Mouse (Mus musculus): Measurements from ENCODE around the gene Nek7. TPM values are rescaled to one million over a fixed set of nuclear protein-coding genes. Genes with fewer than 3 reads are reported as not detected.

Gene Nek7
- 10 to 100 TPM; 30.9 to 32.4 TPM for total RNA-seq (2021)

DNA sequence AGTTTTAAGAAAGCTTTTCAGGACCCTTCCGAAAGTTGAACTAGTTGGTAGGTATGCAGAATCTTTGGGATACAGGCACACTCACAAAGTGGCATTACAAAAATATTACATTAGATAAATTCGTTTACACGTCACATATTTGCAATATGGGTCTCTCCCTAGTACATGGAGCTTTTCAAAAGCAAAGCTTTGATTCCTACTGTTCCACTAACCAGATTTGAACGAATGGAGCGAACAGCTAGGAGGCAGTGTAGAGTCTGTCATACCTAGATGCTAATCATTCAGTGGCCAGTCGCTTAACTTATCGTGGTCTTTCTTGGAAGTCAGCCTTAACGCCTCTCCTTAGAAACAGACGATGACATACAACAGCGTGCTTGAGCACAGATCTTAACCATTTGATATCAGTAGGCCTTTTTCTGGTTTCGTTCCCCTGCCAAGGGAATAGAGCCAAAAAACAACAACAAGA is at the start of gene Nek7:
Gene Nek7, minus strand, starts transcription at position 146 of the 466 bp plus-strand sequence.
- DNase-seq (ENCODE audit: extremely low spot score in 1 of 2, low spot score in 1 of 2) = no peak

DNA sequence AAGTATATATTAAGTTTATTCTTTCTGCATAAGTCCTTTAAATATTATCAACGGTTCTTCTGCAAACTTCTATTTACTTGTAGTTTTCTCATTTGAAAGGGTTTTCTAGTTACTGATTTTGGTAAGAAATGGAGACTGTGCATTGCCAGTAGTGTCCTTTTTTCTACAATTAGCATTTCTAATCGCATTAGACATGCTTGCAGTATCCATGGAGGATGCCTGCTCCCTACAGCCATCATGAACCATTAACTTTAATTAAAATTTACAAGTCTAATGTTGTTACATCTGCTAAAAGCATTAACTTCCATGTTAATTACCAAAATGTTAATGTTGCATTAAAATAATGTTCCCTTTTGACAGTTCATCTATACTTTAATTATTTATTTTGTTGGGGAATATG is 42.4 kb upstream of the Nek7 start:
- no peak for DNase-seq (ENCODE audit: extremely low spot score in 1 of 2, low spot score in 1 of 2)

DNA sequence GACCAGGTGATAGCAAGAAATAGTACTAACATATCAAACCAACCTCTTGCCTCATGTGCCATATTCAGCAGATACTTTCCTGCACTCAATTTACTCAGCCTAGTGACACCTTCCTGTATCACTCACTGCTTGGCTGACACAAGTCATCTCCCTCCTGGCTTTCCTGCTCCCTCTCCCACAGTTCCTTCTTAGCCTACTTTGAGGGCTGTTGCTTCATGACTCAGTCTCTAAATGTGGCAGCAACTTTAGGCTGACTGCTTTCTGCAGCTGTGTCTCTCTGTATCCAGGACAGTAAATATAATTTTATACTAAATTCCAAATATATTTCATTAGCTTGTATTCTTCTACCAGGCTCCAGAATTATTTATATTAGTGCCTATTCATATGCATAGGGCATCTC is 34.3 kb upstream of the Nek7 start:
- DNase-seq (ENCODE audit: extremely low spot score in 1 of 2, low spot score in 1 of 2) = no peak

DNA sequence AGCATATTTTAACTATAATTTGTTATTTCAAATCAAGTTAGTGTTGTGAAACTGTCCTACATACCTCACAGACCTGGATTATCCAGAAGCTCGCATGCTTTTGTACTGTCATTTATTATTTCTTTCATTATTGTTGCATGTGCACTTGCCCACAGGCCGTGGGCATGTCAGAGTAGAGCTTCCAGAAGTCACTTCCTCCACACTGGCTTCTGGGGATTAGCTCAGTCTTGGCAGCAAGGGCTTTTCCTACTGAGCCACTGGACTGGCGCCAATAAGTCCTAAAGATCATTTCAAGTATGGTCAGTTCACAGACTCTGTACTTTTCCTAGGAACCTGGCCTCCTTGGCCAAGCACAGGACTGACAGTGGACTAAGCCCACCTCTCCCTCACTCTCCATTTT is 25.1 kb upstream of the Nek7 start:
- no peak for DNase-seq (ENCODE audit: extremely low spot score in 1 of 2, low spot score in 1 of 2)

DNA sequence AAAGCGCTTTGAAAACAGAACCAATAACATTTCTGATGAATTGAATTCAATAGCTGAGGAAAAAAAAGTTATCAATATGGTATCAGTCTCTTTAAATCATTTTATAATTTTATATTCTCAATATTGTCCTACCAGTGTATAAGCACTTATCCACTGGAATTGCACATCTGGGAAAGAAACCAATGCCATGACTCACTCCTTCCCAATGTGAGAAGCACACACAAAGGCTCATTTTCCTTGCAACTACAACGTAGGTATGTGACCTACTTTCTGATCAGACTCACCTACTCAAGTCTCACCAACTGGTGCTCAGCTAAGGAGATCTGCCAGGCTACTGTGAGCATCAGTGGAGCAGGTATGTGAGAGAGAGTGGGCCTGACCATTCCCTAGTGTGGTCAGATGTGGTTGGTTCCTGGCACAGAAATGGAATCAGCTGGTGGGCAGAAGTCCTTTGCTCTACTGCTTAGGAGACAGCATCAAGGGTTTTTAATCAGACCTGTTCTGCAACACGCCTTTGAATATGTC is 23.4 kb upstream of the Nek7 start:
- DNase-seq (ENCODE audit: extremely low spot score in 1 of 2, low spot score in 1 of 2) = no peak

DNA sequence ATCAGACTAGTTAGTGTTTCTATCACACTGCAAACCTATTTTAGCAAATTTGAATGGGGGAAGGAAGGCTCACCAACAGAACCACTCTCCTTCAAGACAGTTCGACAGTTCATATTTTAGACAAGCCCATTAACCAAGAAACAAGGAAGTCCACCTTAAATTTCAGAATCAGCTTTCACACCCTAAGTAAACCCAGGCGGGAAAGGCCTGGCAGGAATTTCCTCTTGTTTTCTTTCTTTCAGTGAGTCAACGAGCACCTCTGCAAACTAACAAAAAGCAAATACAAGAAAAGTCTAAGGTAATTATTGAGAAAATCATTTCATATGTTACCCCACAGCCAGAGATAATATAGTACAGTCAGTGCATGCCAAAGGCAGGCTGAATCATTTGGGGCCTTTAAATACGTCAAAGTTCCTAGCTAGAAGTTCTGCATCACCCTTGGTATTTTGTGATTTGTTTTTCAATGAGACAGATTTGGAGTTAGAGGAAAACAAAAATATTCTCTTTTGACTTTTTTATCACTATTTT is 21.1 kb upstream of the Nek7 start:
- DNase-seq (ENCODE audit: extremely low spot score in 1 of 2, low spot score in 1 of 2) = no peak

DNA sequence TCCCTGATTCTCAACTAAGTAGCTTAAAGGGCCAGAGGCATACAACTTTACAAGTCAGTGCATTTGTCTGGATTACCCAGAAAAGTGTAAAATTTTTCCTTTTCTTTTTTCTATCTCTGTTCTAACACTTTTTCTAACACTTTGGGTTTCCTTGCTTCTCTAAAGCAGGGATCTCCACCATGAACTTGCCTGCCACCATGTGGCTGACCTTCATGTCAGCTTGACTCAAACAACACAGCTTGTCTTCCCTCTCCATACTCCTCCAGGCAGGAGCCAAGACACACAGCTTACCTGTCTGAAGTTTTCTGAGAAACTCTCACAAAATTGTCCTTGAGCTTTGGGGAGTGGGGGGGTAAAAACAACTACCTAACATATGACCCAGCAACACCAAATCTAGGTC is 17.9 kb upstream of the Nek7 start:
- DNase-seq (ENCODE audit: extremely low spot score in 1 of 2, low spot score in 1 of 2) = no peak

DNA sequence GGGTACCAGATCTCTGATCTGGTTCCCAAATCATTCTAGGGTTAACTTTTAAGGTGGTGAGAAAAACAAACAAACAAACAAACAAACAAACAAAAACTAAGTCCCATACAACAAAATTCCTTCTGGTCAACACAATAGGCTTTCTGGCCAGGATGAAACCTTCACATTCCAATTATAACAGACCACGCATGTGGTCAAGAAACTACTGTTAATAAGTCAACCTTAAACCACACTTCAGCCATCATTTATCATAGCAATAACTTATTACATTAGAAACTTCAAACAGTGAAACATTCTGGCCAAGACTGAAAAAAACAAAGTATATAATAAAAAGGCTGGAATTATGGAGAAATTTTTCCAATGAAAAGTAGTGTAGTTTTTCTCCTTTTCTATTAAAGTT is 14.6 kb upstream of the Nek7 start:
- DNase-seq (ENCODE audit: extremely low spot score in 1 of 2, low spot score in 1 of 2) = no peak

DNA sequence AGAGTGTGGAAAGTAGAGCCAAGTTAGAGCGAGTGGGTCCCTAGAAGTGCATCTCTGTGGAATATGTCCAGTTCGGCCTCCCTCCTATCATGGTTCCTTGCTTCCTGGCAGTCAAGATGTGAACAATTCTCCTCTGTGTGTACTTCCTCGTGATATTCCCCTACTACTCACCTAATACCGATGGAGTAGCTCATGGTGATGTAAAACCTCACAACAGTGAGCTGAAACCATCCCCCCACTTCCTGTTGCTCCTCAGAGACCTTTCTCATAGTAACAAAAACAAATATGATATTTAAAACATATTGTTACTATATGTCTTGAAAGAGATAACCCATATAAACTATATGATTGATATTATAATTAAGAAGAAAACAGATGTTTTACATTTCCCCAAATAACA is 9.0 kb upstream of the Nek7 start:
- DNase-seq (ENCODE audit: extremely low spot score in 1 of 2, low spot score in 1 of 2) = no peak

DNA sequence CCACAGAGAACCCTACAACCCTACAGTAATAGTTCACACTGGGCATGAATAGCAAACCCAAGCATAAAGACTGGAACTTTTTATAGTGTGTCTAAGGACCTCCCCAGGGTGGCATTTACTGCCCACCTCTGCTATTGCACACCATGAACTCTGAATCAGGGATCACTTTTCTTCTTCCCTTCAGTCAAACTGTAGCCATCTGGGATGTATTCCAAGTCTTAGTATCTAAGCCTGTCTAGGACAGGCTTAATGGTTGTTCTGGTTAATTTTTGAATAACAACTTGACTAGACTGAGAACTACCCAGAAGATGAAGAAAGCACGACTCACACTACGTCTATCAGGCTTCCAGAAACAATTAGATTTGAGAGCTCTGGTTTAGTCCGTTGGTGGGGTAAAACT is 8.5 kb upstream of the Nek7 start:
- no peak for DNase-seq (ENCODE audit: extremely low spot score in 1 of 2, low spot score in 1 of 2)

DNA sequence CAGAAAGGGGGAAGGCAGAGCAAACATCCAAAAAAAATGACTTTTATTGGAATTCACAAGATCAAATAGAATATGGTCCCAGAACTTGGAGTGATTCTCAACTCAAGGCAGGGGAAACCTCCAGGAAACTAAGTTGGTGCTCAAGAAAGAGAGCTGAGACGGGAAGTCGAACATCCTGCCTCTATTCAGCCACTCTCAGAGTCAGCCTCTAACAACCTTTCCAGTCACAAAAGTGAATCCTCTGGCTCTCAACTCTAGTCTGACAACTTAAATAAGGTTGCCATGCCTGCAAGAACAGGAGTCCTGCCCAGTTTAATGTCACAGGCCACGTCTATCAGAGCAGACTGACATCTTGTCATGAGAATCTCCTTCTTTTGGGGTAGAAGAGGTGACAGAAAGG is 7.9 kb upstream of the Nek7 start:
- no peak for DNase-seq (ENCODE audit: extremely low spot score in 1 of 2, low spot score in 1 of 2)

DNA sequence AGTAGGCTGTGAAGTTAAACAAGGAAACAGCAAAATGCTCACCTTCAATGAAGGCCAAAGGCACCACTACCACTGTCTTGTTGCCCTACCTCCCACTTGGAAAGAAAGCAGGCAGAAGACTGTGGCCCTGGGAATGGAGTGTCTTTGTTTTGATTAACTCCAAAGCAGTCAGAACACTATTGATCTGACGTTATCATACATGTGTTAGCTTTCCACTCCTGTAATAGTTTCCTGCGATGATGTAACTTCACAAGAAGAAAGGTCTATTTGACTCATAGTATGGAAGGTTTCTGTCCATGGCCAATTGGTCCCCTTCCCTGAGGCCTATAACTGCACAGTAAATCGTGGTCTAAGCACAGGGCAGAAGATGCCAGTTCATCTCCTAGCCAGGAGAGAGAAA is 6.3 kb upstream of the Nek7 start:
- no peak for DNase-seq (ENCODE audit: extremely low spot score in 1 of 2, low spot score in 1 of 2)

DNA sequence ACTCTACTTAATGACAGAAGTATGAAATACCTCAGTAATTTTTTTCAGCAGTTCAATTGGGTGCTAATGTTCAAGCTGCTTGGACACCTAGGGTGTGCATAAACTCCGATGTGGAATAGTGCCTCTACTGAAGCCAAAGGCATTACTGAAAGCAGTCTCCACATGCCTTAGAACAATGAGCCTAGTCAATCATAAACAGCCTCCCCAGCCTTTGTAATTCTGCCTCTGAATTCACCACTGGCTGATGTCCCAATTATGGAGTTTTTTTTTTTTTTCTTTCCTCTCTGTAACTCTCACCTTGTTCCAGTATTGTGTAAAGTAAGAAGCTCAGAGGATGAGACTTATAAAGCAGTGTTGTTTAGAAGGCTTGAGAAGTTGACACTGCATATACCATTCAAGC is 3.9 kb upstream of the Nek7 start:
- no peak for DNase-seq (ENCODE audit: extremely low spot score in 1 of 2, low spot score in 1 of 2)

DNA sequence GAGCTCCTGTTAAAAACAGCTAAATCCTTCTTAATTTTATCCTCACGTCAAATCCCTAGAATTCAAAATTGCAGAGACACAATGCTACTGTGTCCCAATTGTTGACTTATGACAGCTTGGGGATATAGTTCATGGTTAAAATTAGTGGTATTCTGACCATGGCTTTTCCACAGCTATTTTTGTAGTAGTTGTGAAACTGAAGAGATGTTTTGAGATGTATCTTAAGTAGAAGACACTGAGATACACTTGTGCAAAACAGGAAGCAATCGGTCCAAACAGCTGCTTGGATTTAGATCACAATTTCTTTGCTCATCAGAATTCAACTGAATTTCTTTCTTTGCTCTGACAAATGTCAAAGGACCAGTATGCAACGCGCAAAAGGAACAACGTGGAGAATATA is 2.9 kb upstream of the Nek7 start:
- DNase-seq (ENCODE audit: extremely low spot score in 1 of 2, low spot score in 1 of 2) = no peak

DNA sequence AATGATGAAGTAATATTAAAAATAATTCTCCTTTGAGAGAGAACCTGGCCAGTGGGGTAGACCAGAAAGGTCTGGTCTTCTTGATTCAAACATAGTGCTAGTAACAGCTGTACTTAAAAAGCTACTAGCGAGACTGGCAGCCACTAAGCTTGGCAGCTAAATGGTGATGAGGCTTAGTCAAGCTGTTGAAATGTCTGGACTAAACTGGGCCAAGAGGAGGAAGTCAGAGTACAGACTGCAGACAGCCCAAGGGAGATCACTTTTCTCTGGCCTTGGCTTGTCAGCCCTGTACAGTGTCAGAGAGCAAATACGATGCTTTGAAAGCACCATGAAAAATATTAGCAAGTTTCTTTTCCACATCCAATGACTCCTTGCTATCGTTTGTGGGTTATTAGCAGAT is 2.5 kb upstream of the Nek7 start:
- no peak for DNase-seq (ENCODE audit: extremely low spot score in 1 of 2, low spot score in 1 of 2)

DNA sequence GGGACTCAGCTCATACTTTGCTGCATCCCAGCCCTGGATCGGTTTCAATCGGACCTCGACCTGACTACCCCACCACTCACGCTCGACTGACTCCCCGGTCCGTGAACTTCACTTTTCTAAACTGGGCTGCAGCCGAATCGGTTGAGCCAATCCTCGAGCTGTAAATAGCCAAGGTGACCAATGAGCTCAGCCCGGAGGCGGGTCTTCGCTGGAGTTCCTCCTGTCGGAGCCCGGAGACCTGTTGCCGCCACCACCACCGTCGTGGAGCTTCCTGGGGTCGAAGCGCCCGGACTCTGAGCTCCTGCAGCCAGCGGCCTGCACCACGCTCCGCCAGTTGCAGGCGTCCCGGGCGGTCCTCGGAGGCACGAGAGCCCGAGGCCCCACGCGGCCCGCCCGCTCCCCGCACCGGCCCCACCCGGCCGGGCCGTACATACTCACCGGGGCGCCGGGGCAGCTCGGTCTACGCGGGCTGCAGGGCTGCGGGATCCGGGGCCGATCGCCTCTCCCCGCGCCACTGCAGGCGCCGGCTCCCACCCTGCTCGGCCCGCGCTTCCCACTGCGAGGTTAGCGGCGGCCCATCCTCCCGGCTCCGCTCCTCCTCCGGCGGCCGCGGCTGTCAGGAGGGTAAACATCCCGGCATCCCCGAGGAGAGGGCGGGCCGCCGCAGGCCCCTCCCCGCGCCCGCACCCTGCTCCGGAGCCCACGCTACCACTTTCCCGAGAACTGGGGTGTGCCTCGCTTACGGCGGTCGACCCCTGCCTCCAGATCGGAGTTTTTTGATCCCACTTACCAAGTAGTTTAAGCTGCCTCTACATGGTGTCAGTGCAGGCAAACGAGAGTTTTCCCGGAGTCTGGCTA is 598 bp downstream of the Nek7 start:
- DNase-seq (ENCODE audit: extremely low spot score in 1 of 2, low spot score in 1 of 2) = peak; percentile 92 to 97

DNA sequence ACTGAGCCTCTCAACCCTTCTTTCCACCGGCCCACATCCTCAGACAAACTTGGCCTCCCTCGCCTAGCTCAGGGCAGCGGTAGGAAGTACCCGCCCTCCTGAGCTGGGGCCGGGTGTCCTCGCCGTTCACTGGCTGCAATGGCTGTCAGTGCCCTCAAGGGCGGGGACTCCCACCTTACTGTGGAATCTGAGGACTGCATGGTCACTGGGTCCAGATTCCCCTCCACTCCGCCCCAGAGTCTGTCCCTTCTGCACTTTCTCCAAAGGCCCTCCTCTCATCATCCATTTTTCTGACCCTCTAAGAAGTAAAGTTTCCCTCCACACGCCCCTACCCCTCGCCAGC is 2.0 kb downstream of the Nek7 start:
- DNase-seq (ENCODE audit: extremely low spot score in 1 of 2, low spot score in 1 of 2) = peak; percentile 42 to 56

DNA sequence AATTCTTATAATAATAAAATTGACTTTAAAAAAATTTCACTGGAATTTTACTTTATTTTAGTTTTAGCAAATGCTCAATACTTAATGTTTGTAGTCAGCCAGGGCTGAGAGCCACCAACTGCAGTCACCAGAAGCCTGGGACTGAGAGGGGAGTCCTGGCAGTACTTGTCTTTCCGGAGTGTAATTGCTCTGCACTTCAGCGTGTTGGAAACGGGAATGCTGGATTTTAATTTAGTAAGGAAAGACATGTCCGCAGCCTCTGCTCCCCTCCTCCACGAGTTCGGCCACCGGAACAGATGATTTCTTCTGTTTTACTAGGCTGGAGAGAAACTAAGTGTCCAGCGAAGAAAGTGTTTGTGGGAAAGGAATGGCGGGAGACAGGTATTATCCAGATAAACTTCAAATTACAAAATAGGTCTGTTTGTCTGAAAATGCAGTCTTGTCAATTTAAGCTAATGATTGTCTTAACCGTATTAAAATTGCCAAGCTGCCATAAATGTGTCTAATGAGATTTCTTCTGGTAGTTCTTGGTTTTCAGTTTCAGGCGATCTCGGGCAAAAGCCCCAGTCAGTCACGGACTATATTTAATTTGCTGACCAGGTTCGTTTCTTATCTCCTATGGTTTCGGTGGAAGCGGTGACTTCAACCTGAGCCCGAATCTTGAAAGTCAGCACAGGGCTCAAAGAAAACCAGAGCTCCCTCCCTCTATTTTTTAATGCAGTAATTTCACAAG is 2.5 kb downstream of the Nek7 start:
- no peak for DNase-seq (ENCODE audit: extremely low spot score in 1 of 2, low spot score in 1 of 2)

DNA sequence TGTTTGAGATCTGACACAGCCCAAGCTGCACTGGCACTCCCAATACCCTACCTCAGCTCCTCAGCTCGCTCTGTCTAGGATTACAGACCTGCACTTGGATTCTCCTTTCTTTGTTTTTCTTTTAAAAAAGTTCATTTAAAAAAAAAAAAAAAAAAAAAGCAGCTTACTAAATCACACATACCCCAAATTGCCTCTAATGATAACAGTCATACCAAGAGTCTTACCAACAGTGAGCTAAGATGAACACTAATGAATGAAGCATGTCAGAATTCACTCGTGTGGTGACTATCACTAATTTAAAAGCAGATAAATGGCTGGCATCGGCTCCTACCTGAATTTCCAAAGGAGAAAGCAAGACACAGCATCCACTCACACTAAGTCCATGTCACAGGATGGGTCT is 4.6 kb downstream of the Nek7 start:
- DNase-seq (ENCODE audit: extremely low spot score in 1 of 2, low spot score in 1 of 2) = no peak

DNA sequence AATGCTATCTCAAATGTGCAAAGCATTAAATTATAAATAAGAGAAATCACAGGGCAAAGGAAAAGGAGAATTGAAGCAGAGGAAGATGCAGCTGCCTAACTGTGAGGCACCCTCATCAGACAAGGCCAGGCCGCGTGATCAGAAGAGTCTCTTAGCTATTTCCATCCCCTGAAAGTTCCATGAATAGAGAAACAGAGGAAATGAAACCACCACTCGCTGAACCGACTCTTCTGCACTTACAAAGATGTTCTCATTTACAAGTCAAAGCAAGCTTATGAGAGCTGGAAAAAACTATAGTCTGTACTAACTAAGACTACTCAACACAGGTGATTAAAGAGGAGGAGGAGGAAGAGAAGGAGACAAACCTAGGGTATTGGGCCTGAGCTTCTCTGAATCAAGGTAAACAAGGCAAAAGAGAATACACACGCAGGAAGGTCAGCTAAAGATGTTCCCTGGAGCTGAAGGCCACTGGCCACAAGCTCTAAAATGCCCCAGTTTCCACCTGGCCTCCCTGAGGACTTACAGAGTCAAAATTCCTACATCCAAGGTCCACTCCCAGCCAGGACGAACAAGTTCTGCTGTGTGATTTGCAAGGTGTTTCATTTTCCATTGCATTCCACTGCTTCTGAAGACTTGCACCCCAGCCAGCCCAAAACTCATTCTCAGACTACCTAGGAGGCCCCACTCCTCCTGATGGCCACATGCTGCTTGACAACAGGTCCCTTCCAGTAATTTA is 5.2 kb downstream of the Nek7 start:
- no peak for DNase-seq (ENCODE audit: extremely low spot score in 1 of 2, low spot score in 1 of 2)

DNA sequence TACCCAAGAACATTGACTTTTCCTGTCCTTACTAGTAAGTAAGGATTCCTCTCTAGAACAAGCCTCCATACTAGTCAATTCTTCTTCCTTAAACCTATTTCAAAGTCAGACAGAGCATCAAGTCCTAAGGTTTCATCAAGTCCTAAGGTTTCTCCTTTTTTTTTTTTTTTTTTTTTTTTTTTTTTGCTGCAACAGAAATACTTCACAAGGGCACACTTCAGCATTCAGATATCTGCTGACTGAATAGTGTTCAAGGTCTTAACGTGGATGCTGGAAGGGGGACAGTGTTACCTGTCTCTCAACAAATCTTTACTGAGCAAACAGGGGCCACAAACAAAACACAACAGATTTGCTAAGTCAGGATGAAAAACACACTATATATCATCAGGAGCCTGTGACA is 7.8 kb downstream of the Nek7 start:
- DNase-seq (ENCODE audit: extremely low spot score in 1 of 2, low spot score in 1 of 2) = no peak

All from layer of hippocampus, postnatal 25 days (tissue).